Mouse (Mus musculus): ENCODE results near the gene Foxn2. TPM values are rescaled to one million over a fixed set of nuclear protein-coding genes. Genes with fewer than 3 reads are reported as not detected.
"Not testable (repeated sequence)": the region's sequence is repeated elsewhere in the genome, so short reads cannot be mapped to it uniquely, and the experiment has no call there.

Foxn2 gene
- polyA plus RNA-seq, 1 experiment from 2014 or later = 8.1 TPM

DNA sequence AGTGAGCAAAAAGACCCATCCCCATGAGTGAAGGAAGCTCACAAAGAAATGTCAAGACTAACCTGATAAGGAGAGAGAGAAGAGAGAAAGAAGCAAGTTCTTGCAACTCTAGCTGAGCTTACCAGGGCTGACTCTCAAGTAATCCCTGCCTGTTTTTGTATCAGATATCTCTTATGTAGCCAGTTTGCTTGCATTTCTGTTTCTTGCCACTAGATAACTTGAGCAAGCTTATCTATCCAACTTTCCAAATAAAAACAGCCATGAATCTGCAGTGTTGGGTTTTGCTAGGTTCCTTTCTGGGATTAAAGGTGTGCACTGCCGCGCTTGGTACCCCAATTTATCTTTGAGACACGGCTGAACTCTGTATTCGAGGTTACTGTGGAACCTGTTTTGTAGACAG is 4.2 kb upstream of the Foxn2 start:
- no peaks in the 10 kb centered on the region for H3K4me1 ChIP-seq (ENCODE audit: control insufficient read depth, insufficient read depth, low read length)
- H3K4me2 ChIP-seq (ENCODE audit: low read depth, low read length) = no peak overlapping the region
- no peaks in the 10 kb centered on the region for H3K9me3 ChIP-seq (ENCODE audit: control insufficient read depth, low read length)
- no peak overlapping the region for H3K27ac ChIP-seq (ENCODE audit: low read depth, low read length)
- no peaks in the 10 kb centered on the region for H3K36me3 ChIP-seq (ENCODE audit: control insufficient read depth, insufficient read depth, low read length)
- no peak overlapping the region for H3K4me3 ChIP-seq (ENCODE audit: low read depth, low read length)
- no peaks in the 10 kb centered on the region; the same call in 1 of the 2 replicates for H3K27me3 ChIP-seq (ENCODE audit: control insufficient read depth, insufficient read depth, low read length)
- no peak for ATAC-seq (ENCODE audit: low read depth)
- WGBS = 90% methylated on average over 4 of the region's 4 CpGs
- no peak overlapping the region for H3K9ac ChIP-seq (replicated peaks; ENCODE audit: low read depth, low read length)

- ATAC-seq (ENCODE audit: low read depth); H3K36me3 ChIP-seq (ENCODE audit: control insufficient read depth, insufficient read depth, low read length); H3K9ac ChIP-seq (replicated peaks; ENCODE audit: low read depth, low read length); H3K4me3 ChIP-seq (ENCODE audit: low read depth, low read length); H3K9me3 ChIP-seq (ENCODE audit: control insufficient read depth, low read length); H3K4me2 ChIP-seq (ENCODE audit: low read depth, low read length); H3K27ac ChIP-seq (ENCODE audit: low read depth, low read length); H3K27me3 ChIP-seq (ENCODE audit: control insufficient read depth, insufficient read depth, low read length); H3K4me1 ChIP-seq (ENCODE audit: control insufficient read depth, insufficient read depth, low read length): not testable (repeated sequence)
- WGBS = 98% methylated on average over 5 of the region's 5 CpGs
Observed at GRCm38 (mm10) chr17:88436749-88437148, 3.8 kb upstream of the Foxn2 start.

- Histone ChIP-seq H3K27ac (ENCODE audit: low read depth, low read length) (no peak overlapping the region), H3K9ac (replicated peaks; ENCODE audit: low read depth, low read length) (no peak overlapping the region), H3K9me3 (ENCODE audit: control insufficient read depth, low read length) (no peaks in the 10 kb centered on the region), H3K4me2 (ENCODE audit: low read depth, low read length) (no peak overlapping the region), H3K4me3 (ENCODE audit: low read depth, low read length) (no peak overlapping the region), H3K27me3 (ENCODE audit: control insufficient read depth, insufficient read depth, low read length) (no peaks in the 10 kb centered on the region; the same call in 1 of the 2 replicates), H3K36me3 (ENCODE audit: control insufficient read depth, insufficient read depth, low read length) (no peaks in the 10 kb centered on the region), H3K4me1 (ENCODE audit: control insufficient read depth, insufficient read depth, low read length) (0 out of 2 replicates have a peak, but pooled peaks cover 3% of the 10 kb centered on the region)
- ATAC-seq (ENCODE audit: low read depth) = no peak
- 80% methylated on average over 1 of the region's 1 CpGs for WGBS
Observed at GRCm38 (mm10) chr17:88437391-88437790, 3.1 kb upstream of the Foxn2 start.

DNA sequence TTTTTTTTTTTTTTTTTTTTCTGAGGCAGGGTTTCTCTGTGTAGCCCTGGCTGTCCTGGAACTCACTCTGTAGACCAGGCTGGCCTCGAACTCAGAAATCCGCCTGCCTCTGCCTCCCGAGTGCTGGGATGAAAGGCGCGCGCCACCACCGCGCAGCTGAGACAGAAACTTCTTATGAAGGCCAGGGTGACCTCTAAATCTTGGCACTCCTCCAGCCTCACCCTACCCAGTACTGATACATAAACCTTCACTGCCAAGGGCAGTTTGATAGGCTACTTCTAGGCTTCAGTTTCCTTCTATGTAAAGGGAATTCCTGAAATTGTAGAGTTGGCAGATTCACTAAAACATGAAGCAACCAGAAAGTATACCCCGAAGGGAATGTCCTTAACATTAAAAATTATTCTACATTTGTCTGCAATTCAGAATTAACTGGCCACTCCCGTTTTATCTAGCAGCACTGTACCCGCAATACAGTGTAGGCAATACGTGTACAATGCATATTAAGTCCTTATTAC is 918 bp upstream of the Foxn2 start:
- H3K27me3 ChIP-seq (ENCODE audit: control insufficient read depth, insufficient read depth, low read length) = no peaks in the 10 kb centered on the region; the same call in 1 of the 2 replicates
- no peak overlapping the region for H3K9ac ChIP-seq (replicated peaks; ENCODE audit: low read depth, low read length)
- peak overlapping the region; percentile 84 for H3K4me2 ChIP-seq (ENCODE audit: low read depth, low read length)
- no peak overlapping the region for H3K27ac ChIP-seq (ENCODE audit: low read depth, low read length)
- 80% methylated on average over 12 of the region's 12 CpGs for WGBS
- H3K9me3 ChIP-seq (ENCODE audit: control insufficient read depth, low read length) = no peaks in the 10 kb centered on the region
- peak overlapping the region; percentile 92; the same call in 1 of the 2 replicates for H3K4me3 ChIP-seq (ENCODE audit: low read depth, low read length)
- H3K4me1 ChIP-seq (ENCODE audit: control insufficient read depth, insufficient read depth, low read length) = 0 out of 2 replicates have a peak, but pooled peaks cover 3% of the 10 kb centered on the region
- no peaks in the 10 kb centered on the region for H3K36me3 ChIP-seq (ENCODE audit: control insufficient read depth, insufficient read depth, low read length)
- no peak for ATAC-seq (ENCODE audit: low read depth)

DNA sequence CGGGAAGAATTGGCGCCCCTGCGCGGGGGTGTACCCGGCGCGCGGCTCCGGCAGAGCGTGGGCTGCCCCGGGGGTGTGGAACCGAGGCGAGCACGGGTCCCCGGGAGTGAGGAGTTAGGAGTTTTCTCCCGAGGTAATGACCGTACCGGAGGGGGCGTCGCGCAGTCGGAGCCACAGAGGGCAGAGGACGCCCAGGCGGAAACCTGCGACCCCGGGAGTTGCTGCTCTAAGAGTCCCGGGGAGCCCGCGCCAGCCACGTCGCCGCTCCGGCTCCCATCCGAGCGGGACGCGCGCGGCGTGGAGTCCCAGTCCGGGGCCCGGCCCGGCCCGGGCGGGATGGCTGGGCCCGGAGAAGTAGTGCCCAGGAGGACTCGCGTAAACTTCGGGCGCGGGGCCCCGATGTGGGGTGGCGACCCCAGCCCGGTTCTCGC is 505 bp downstream of the Foxn2 start:
- Histone ChIP-seq H3K4me3 (ENCODE audit: low read depth, low read length) (peak overlapping the region; percentile 92), H3K36me3 (ENCODE audit: control insufficient read depth, insufficient read depth, low read length) (no peaks in the 10 kb centered on the region), H3K4me2 (ENCODE audit: low read depth, low read length) (peak overlapping the region; percentile 84), H3K9me3 (ENCODE audit: control insufficient read depth, low read length) (no peaks in the 10 kb centered on the region), H3K27ac (ENCODE audit: low read depth, low read length) (peak overlapping the region; percentile 85), H3K27me3 (ENCODE audit: control insufficient read depth, insufficient read depth, low read length) (no peaks in the 10 kb centered on the region; the same call in 1 of the 2 replicates), H3K4me1 (ENCODE audit: control insufficient read depth, insufficient read depth, low read length) (0 out of 2 replicates have a peak, but pooled peaks cover 3% of the 10 kb centered on the region), H3K9ac (replicated peaks; ENCODE audit: low read depth, low read length) (peak overlapping the region; percentile 78)
- WGBS = under 1% methylated on average over 55 of the region's 55 CpGs
- ATAC-seq (ENCODE audit: low read depth) = peak; percentile 72

- Histone ChIP-seq H3K27me3 (ENCODE audit: control insufficient read depth, insufficient read depth, low read length) (no peaks in the 10 kb centered on the region; the same call in 1 of the 2 replicates), H3K27ac (ENCODE audit: low read depth, low read length) (peak overlapping the region; percentile 85), H3K4me1 (ENCODE audit: control insufficient read depth, insufficient read depth, low read length) (0 out of 2 replicates have a peak, but pooled peaks cover 3% of the 10 kb centered on the region), H3K4me3 (ENCODE audit: low read depth, low read length) (peak overlapping the region; percentile 92), H3K36me3 (ENCODE audit: control insufficient read depth, insufficient read depth, low read length) (no peaks in the 10 kb centered on the region), H3K9ac (replicated peaks; ENCODE audit: low read depth, low read length) (peak overlapping the region; percentile 78), H3K9me3 (ENCODE audit: control insufficient read depth, low read length) (no peaks in the 10 kb centered on the region), H3K4me2 (ENCODE audit: low read depth, low read length) (peak overlapping the region; percentile 84)
- peak; percentile 60 for ATAC-seq (ENCODE audit: low read depth)
- WGBS = under 1% methylated on average over 48 of the region's 48 CpGs
Observed at GRCm38 (mm10) chr17:88441432-88442174, 1.1 kb downstream of the Foxn2 start.

DNA sequence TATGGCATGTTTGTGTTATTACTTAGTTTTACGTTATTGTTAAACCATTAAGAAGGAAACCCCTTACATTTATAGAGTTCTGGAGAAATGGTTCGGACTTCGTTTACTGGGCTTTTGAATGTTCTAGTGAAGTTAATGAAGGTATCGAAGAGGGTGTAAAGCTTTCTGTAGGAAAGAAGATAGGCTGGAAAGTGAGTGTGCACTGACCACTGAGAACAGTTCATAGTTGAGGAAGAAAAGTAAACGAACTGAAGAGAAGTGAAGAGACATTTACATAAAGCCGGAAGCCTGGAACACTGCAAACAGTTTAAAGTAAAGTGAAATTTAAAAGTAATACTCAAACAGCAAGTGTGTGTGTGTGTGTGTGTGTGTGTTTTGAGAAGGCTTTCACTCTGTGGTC is 2.1 kb downstream of the Foxn2 start:
- no peak overlapping the region for H3K4me2 ChIP-seq (ENCODE audit: low read depth, low read length)
- peaks cover 3% of the 10 kb centered on the region; the same call in 1 of the 2 replicates for H3K4me1 ChIP-seq (ENCODE audit: control insufficient read depth, insufficient read depth, low read length)

GRCm38 (mm10) chr17:88443186-88443585 is 2.7 kb downstream of the Foxn2 start:
- no peak overlapping the region for H3K4me2 ChIP-seq (ENCODE audit: low read depth, low read length)

More for the DNA sequence above, 2.1 kb downstream of the Foxn2 start:
- Histone ChIP-seq H3K36me3 (ENCODE audit: control insufficient read depth, insufficient read depth, low read length) (no peaks in the 10 kb centered on the region), H3K9ac (replicated peaks; ENCODE audit: low read depth, low read length) (no peak overlapping the region), H3K9me3 (ENCODE audit: control insufficient read depth, low read length) (no peaks in the 10 kb centered on the region), H3K27me3 (ENCODE audit: control insufficient read depth, insufficient read depth, low read length) (no peaks in the 10 kb centered on the region; the same call in 1 of the 2 replicates), H3K27ac (ENCODE audit: low read depth, low read length) (no peak overlapping the region), H3K4me3 (ENCODE audit: low read depth, low read length) (no peak overlapping the region)
- no peak for ATAC-seq (ENCODE audit: low read depth)
- 84% methylated on average over 6 of the region's 6 CpGs for WGBS

DNA sequence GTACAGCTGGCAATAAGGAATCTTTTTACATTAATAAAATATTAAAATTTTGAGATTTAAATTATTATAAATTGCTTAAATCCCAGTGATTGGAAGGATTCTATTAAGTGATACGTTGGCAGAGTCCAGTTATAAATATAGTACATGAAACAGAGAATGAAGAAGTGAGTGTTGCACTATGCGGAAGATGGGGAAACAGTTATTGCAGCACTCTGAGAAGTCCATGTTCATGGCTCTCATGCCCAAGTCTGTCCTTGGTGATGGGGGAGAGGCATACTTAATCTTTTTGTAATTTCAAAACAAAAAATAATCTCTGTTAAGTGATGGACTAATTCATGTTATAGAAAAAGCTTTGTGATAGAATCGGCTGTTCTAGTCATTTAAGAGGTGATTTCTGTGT is 17.6 kb downstream of the Foxn2 start:
- no peaks in the 10 kb centered on the region for H3K36me3 ChIP-seq (ENCODE audit: control insufficient read depth, insufficient read depth, low read length)
- H3K4me2 ChIP-seq (ENCODE audit: low read depth, low read length) = no peak overlapping the region
- 95% methylated on average over 3 of the region's 3 CpGs for whole genome bisulfite sequencing
- no peak overlapping the region for H3K27ac ChIP-seq (ENCODE audit: low read depth, low read length)
- ATAC-seq (ENCODE audit: low read depth) = no peak
- H3K9ac ChIP-seq (replicated peaks; ENCODE audit: low read depth, low read length) = no peak overlapping the region
- no peaks in the 10 kb centered on the region for H3K9me3 ChIP-seq (ENCODE audit: control insufficient read depth, low read length)
- H3K4me3 ChIP-seq (ENCODE audit: low read depth, low read length) = no peak overlapping the region
- H3K4me1 ChIP-seq (ENCODE audit: control insufficient read depth, insufficient read depth, low read length) = no peaks in the 10 kb centered on the region
- H3K27me3 ChIP-seq (ENCODE audit: control insufficient read depth, insufficient read depth, low read length) = no peaks in the 10 kb centered on the region

More at GRCm38 (mm10) chr17:88443186-88443585, 2.7 kb downstream of the Foxn2 start:
- H3K9ac ChIP-seq (replicated peaks; ENCODE audit: low read depth, low read length) = no peak overlapping the region
- 89% methylated on average over 6 of the region's 6 CpGs for WGBS
- no peaks in the 10 kb centered on the region; the same call in 1 of the 2 replicates for H3K27me3 ChIP-seq (ENCODE audit: control insufficient read depth, insufficient read depth, low read length)
- ATAC-seq (ENCODE audit: low read depth) = no peak
- H3K36me3 ChIP-seq (ENCODE audit: control insufficient read depth, insufficient read depth, low read length) = no peaks in the 10 kb centered on the region
- peaks cover 3% of the 10 kb centered on the region; the same call in 1 of the 2 replicates for H3K4me1 ChIP-seq (ENCODE audit: control insufficient read depth, insufficient read depth, low read length)
- H3K4me3 ChIP-seq (ENCODE audit: low read depth, low read length) = no peak overlapping the region
- no peaks in the 10 kb centered on the region for H3K9me3 ChIP-seq (ENCODE audit: control insufficient read depth, low read length)
- no peak overlapping the region for H3K27ac ChIP-seq (ENCODE audit: low read depth, low read length)
